Mouse (Mus musculus) gastrocnemius, postnatal 14 days (tissue): Measurements from ENCODE around the gene Man1c1. TPM values are rescaled to one million over a fixed set of nuclear protein-coding genes. Genes with fewer than 3 reads are reported as not detected.
A peak's percentile ranks its signal among the peaks of the same experiment; 100 is the strongest.

ENCODE experiments used
- DNase-seq: peaks from one replicate; pipeline ENCODE4 v3.0.0; 2021; ENCODE audit warnings: mixed read lengths
- intact Hi-C: fragments of 180-260 bp; cut with DNase I; formaldehyde crosslinking; loops from one replicate; pipeline ENCODE4 v1.15.1; 2025; ENCODE audit warnings: low total_unique reads
- total RNA-seq, 2 experiments: library from RNA; stranded (reverse); gene quantifications; 2 replicates each; pipeline ENCODE4 v1.2.3; 2021

The Man1c1 gene
- total RNA-seq, 2 experiments from 2014 or later: 7.9 to 9.5 TPM

DNA sequence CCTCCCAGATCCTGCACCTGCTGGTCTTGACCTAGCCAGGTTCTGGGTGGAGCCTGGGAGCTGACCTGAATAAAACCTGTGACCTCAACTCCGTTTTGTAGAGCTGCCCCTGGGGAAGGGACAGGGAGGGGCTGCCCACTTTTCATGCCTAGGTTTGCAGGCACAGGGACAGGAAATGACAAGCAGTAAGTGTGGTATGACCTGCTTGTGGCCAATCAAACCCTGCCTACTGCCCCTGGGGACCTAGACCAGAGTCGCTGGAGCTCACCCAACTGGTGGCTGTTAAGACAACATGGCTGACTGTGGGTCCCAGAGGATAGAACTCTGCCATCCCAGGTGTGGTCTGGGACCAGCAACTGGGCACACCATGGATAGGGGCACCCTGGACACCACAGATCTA, 51.9 kb downstream of the Man1c1 start:
- intact Hi-C loops: no loop called here
- no peak for DNase-seq

DNA sequence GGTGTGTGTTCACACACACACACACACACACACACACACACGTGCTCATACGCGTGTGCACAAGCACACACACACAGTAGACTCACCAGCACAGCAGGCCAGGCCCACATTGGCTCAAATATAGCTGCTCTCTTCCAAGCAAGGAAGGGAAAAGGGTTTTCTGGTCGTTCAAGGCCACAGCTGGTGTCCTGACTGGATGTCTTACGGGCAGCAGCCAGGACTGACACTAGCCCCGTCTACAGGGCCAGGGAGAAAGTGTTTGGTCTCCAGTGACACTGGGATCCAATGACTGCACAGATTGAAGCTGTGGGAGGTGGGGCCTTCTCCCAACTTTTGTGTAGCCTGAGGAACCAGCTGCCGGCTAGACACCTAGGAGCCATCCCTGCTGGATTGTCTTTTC, 52.7 kb downstream of the Man1c1 start:
- intact Hi-C loops: no loop called here
- peak; percentile 79 for DNase-seq

DNA sequence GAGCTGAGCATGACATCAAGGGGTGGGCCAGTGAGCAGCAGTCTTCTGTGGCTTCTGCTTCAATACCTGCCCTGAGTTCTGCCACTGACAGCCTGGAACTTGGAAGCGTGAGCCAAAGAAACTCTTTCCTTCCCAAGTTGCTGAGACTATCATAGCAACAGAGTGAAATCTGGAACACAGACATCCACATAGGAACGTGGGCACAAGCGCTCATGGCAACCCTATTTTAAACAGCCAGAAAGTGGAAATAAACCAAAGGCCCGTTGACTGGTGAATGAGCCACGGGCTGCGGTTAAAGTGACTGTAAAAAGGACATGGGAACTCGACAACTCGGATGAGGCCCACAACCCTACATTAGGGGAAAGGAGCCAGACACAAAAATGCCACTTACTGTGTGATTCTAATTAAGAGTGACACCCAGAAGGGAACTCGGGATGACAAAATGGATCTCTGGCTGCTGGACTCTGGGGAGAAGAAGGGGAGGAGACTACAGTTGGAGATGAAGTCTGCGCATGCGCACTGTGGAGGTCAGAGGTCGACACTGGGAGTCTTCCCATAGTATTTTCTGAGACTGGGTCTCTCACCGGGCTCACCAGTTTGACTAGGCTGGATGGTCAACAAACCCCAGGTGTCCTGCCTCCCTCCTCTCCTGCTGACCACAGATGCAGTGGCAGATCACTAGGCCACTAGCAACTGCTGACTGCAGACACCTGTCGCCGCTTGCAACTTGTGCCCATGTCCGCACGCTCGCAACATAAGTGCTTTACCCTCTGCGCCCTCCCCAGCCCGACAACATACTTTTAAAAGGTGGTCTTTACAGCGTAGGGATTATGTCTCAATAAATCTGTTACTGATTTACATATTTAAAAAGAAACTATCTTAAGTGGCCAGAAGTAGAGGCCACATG, 58.8 kb downstream of the Man1c1 start:
- no peak for DNase-seq
- intact Hi-C loops: no loop called here

DNA sequence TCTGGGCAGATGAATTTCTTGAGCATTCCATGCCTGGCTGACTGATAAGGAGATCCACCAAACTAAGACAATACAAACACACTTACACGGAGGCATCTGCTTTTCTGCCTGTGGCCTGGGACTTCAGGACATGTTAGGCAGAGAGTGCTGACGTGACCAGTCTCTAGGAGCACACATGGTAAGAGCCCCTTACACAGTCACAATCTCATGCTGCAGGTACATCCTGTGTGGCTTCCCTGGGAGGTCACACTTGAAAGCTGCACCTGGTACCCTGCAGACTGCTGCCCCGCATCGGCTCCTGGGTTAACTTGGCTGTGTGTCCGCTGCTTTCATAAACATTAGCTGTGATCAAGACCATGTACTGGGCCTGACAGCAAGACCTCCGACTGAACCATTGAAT, 59.7 kb downstream of the Man1c1 start:
- intact Hi-C loops: no loop called here
- DNase-seq: no peak

DNA sequence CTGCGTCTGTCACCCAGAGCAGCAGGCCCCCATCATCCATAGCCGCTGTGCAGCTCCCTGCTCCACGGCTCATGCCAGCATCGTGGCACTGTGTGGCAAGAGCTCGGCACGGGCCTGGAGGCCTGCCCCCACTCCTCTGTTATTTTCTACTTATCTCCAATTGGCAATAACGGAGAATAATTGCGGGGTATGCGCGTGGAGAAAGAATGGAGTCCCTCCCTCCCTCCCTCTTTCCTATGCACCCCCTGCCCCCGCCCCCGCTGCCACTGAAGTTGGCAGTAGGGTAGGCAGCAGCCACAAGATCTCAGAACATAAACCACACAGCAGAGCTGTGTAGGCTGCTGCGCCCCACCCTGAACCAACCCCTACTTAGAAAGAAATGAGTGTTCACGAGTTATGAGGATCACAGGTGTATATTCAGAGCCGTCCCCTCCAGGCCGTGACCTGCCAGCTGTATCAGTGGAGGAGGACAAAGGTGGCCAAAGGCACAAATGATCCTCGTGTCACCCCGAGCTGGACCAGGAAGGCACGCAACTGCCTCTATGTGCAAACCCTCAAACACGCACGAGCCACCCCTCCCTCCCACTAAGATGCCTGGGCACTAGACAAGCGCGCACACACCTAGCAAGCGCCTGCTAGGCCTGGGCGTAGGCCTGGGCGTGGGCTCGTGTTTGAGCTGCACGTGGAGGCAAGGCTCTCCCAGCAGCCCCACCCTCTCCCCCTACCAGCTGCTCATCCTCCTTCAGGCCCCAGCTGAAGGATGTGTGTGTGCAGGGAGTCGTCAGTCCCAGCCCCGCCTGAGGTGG, 62.2 kb downstream of the Man1c1 start:
- DNase-seq: no peak
- intact Hi-C loops: no loop called here

DNA sequence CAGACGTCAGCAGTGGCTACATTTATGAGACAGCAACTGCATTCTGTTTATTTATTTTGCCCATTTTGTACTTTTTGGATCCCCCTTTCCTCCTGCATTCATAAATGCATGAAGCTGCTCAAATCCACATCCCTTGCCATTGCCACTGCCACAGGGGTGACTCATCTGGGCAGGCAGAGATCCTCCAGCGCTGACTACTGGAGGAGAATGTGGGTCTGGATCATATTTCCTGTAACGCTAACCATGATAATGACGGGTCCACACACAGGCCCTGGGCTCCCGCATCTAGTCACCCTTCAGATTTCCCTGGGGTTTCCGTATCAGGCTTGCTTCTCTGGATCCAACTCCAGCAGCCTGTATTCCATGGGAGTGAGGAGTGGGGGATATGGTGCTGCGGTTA, 64.8 kb downstream of the Man1c1 start:
- intact Hi-C loops: no loop called here
- DNase-seq: no peak

DNA sequence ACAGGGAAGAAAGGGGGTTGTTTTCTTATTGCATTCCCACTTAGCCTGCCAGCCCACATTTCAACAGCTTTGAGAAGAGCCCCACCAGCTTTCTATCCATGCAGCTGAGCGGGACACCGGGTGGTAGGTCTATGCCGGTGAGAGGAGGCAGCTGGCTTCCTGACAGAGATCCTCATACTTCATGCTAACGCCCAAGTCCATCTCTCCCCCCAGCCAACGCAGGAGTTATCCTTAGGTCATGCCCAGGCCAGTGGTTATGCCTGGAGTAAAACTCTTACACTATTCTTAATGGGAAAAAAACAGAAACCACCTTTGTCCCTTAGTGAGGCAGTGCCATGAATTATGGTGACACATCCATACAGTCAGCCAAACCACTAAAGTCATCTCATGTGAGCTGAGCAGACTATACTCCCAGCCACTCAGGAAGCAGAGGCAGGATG, 66.0 kb downstream of the Man1c1 start:
- intact Hi-C loops: no loop called here
- no peak for DNase-seq

DNA sequence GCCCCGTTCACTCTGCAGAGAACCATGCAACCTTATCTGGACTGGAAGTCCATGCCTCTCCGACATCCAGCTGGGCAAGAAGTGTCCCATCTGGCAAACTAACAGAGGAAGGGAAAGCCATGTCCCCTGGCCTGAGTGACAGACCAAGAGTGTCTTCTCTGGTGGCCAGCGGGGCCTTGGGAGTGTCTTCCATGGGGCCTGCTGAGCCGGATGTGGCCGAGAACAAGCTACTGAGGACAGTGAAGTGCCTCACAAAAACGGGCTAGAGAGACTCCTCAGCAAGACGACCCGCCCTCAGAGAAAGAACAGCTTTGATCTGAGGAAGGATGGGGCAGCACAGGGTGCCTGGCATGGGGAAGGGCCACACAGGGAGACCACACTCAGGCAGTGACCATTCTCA, 67.7 kb downstream of the Man1c1 start:
- intact Hi-C loops: no loop called here
- DNase-seq: no peak

DNA sequence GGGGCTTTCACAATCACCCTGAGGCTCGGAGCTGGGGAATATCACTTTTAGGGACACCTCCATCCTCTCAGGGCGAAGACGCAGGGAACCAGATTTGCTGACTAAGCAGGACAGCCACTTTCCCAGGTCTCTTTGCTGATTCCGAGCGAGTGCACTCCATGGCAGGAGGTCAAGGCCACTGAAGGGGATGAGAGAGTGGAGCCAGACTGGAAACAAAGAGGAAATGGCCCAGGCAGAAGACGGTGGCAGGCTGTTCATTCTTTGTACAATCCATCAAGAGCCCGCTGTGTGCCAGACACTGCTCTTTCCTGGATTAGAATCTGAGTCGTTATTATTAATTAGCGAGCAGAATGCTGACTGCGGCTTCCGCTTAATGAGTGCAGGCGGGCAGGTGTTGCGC, 70.1 kb downstream of the Man1c1 start:
- no peak for DNase-seq
- intact Hi-C loops: no loop called here

DNA sequence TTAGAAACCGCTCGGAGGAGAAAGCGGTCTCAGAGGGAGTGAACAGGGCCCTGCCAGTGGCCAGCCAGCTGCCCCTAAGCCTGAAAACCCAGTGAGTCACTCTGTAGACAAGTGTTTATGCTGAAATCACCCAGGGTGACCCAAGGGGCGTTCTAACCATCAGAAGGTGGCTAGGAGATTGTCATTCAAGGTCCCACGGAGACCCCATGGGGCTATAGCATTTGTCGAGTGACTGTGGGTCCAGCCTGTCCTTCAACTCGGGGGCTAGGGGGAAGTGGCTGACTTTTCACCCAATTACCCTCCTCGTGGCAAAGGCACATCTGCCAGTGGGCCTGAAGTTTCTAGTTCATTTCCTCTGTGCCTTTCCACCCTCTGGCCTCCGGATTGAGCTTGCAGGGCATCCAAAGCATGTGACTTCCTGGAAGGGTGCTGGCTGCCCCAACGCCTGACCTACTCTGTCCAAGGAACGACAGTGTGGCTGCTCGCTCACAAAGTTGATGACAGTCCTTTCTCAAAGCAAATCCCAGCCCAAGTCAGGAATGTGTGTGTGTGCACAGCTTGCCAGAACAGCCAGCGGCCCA, 71.9 kb downstream of the Man1c1 start:
- intact Hi-C loops: no loop called here
- peak; percentile 73 for DNase-seq

DNA sequence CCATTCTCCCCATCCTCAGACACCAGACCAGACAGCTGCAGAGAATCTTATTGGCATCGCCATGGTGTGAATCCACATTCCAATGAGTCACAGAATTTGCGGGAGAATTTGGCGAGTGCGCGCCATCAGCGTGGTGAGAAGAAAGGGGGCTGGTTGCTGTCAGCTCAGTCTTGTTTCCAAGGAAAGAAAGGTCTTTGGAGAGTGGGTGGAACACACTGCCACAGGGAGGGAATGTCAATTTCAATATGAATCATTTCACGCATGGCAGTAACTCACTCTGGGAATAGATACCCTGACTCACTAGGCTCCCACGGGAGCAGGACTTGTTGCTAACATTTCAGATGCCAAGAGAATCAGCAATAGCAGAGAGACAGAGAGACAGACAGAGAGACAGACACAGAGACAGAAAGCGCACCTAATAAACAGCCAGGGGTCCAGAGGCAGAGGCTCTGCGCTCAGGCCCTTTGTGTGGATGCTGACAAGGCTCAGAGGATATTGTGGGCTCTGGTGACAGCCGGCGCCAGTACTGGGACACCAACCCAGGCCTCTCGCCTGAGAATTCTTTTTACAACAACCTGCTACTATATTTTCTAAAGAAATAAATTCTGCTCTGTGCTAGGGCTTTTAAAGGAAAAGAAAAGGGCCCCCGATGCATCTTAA, 72.5 kb downstream of the Man1c1 start:
- peak; percentile 34 for DNase-seq
- intact Hi-C loops: no loop called here

DNA sequence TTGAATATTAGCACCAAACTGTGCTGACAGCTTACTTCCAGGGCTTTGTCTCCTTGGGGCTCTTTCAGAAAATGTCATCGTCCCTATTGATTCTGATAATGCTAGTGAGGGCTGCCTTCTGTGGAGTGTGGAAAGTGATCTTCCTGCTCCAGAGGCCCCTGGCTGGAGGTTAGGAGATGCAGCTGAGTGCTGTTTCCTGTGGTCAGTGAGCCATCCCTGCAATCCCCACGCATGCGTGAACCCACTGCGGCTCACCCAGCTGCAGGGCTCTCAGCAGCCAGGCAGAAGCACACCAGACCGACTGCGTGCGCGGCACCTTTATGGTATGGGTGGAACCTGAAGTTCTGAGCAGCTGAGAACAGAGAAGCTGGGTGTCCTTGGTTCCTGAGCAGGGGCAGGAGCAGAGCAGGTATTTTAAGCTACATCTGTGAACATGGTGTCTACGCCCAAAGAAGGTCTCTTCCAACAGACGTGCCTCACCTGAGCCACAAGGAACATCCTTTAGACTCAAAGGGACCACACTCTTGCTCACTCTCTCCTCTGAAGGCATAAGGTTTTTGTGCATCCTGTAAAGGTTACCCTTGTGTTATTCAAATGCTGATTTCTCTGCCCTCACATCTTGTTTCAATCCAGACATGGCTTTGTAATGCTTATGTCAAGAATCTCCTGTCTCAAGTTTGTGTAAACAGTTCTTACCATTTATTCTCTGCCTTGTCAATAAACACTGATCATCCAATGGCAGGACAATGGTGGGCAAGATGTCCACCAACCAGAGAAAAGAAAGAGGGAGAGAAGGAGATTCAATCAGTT, 75.3 kb downstream of the Man1c1 start:
- DNase-seq: peak; percentile 40
- intact Hi-C loops: no loop called here

DNA sequence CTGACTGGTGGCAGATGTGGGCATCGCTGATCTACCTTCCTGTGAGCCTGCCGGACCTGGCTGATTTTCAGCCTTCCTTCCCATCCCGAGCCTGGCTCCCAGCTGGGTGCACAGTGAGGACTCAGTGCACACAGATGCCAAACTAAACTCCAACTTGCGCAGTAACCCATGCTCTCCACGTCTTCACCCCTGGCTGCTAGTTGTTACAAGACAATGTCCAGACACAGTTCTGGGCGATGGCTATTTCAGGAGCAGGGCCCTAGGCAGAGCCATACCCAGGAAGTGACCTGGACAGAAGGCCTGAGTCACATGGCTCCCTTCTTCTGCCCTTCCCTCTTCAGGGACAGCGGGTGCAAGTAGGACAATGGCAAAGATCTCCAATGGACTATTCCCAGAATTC, 76.0 kb downstream of the Man1c1 start:
- intact Hi-C loops: no loop called here
- DNase-seq: no peak

DNA sequence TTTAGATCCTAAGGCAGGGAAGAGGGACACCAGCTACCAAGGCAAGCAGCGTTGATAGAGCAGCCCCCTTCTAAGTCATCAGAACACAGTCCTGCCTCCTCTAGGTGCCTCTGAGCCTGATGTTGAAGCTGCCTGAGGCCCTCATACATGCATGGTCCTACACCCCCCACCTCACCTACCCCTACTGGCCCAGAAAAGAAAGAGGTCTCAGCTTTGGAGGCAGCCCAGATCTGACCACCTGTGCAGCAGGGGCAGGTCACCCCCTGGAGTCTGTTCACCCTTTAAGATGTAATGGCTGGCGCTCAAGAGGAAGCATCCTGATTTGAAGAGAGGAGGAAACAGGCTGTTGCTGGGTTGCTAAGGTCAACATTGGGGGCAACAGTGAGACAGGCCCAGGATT, 77.2 kb downstream of the Man1c1 start:
- intact Hi-C loops: no loop called here

DNA sequence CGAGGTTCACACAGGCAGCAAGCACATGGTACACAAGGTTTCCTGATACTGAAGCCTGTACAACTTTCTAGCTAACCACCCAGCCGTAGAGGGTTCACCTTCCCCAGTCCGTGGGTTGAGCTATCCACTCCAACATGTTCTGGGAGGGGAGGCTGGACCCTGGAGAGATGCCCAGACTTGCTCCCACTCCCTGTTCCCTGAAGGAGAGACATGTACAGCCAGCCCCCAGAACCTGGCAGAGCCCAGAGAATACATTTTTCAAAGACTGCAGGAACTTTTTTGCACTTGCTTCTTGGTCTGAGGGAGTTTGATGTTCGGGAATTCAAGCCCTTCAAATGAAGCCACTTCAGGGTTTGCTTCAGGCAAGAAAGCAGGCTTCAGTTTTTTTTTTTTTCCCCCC, 77.7 kb downstream of the Man1c1 start:
- intact Hi-C loops: no loop called here
- peak; percentile 39 for DNase-seq

More for the DNA sequence above, 77.2 kb downstream of the Man1c1 start:
- no peak for DNase-seq

DNA sequence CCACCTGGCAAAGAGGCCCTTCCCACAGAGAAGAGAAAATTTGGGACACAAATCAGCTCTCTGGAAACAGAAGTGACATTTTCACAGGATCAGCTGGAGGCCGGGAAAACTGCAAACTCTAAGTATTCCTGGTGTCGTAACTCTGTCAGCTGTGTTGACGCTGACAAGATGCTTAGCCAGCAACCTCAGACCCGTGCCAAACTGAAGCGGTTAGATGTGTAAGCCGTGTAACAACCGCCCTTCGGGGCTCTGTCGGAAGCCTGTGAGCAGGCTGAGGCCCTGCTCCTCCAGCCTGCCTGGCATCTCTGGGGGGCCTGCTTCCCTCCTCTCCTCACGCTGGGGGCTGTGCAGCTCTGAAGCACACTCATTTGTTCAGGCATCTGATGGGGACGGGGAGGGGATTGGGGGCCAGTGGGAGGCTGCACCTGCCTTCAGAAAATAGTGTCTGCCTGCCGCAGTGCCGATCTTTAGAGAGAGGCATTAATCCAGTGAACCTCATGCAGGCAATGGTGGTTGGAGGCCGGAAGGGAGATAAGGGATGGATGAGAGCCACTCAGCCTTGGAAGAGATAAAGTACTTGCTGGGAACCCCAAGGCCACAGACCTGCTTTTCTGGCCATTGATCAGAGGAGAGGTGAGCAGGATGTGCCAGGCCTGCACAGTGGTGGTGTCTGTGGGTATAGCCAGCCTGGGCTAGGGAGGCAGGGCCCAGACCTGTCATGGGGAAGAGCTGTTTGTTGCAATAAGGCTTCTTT, 79.8 kb downstream of the Man1c1 start:
- intact Hi-C loops: no loop called here
- peak; percentile 80 for DNase-seq

DNA sequence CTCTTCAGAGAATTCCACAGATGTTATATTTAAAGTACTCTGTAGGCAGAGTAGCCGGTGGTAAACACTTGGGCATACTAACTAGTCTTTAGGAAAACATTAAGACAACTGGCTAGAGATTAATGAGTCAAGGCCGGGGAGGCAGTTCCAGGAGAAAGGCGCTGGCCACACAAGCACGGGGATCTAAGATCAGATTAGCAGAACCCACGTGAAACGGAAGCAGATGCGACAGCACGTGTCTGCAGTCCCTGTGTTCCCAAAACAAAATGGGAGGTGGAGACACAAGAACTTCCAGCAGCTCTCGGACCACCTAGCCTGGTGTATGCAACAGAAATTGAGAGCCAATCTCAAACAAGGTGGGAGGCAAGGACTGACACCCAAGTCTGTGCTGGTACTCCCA, 82.4 kb downstream of the Man1c1 start:
- no peak for DNase-seq
- intact Hi-C loops: no loop called here

DNA sequence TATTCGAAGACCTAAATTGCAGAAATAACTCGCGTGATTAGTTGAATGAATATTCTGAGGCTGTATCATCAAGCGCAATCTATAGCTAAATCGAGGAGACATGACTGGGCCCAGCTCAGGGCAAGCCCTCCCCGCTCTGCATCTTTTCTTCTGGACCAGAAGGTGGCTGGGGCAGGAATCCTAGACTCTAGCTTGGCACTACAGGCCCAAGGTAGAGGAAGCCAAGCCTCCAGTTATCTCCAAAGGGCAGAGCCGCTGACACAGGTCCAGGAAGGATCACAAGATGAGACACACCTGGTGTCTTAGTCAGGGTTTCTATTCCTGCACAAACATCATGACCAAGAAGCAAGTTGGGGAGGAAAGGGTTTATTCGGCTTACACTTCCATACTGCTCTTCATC, 83.8 kb downstream of the Man1c1 start:
- intact Hi-C loops: no loop called here
- DNase-seq: no peak
